Mouse (Mus musculus) heart, adult 9 months (tissue): Measurements from ENCODE around the gene Mib2.

Experiments
- DNase-seq, 2 experiments: peaks; one replicate each; pipeline ENCODE4 v3.0.0; 2022; ENCODE audit warnings: low spot score in 2 of 2

Gene Mib2

DNA sequence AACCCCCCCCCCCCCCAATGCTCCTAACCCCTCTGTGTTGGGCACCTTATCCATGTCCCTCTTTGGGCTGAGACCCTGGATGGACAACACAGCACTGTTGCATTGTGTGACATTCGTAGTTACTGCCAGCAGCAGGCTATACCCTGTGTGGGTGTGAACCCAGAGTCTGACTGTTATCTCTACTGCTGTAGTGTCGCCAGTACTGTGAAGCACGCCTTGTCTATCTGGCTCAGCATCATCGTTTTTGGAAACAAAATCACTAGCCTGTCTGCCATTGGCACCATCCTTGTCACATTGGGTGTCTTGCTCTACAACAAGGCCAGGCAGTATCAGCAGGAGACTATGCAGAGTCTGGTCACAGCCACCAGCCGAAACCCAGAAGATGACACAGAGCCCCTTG, 50.7 kb downstream of the Mib2 start:
- no peak for DNase-seq

DNA sequence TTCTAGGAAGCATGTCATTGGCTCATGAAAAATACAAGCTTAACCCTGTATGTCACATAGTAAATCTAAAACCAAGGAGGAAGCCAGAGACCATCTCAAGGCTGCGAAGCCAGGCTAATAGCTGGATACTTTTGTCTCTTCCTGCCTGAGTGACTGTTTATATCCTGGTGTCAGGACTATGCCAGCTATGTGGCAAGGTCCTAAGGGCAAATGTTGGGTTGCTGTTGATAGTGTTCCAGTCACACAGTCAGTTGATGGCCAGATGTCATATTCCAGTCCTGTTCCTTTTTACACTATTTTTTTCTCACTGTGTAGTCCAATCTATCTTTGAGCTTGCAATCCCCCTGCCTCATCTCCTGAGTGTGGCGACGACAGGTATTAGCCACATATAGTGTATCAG, 55.7 kb downstream of the Mib2 start:
- no peak for DNase-seq

DNA sequence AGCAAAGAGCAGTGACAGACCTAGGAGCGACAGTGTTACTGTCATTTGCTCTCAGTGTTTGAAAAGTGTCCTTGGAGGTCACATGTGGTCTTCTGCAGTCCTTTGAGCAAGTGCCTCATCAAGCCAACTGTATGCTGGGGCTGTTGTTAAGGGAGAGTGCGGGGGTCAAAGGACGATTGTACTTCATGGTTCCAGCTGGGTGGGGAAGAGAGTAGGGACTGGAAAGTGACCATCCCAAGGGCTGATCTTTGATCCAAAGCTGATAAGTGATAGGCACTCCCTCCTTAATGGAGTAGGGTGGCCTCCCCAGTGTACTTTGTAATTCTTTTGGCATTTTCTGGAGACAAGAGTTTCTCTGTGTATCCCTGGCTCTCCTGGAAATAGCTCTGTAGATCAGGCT, 57.1 kb downstream of the Mib2 start:
- no peak for DNase-seq

DNA sequence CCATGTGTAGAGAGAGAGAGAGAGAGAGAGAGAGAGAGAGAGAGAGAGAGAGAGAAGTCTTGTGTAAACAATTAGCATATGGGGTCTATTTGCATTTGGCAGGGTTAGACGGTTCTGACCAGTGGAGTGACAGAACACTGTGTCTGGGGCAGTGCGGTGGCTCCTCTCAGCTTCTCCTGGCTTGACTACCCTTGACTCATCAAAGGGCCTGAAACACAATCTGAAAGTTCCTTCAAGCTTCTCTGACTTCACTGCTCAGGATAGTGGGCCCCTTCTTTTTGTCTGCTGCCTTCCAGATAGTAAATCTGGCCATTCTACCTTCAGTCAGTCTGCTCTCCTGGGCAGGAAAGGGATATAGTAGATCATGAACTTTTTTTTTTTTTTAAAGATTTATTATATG, 62.2 kb downstream of the Mib2 start:
- DNase-seq = no peak

DNA sequence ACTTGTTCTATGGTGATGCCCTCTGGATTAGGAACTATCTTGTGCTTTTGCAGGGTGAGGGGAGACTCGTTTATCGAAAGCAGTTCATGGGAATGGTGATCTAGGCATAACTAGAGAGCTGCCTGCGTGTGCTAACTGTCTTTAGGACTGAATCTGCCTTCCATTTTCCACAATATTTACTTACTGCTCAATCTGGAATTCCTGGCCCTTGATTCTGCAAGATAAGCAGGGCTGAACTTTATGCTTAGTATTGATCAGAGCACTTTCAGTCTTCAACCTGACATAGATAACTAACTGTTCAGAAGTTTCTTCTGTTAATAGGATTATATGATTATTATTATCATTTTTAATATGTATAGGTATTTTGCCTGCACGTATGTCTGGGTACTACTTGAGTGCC, 63.9 kb downstream of the Mib2 start:
- DNase-seq = no peak
